Mouse (Mus musculus) heart, embryonic 10.5 days (tissue): ENCODE results near the gene Ank3. TPM values are rescaled to one million over a fixed set of nuclear protein-coding genes. Genes with fewer than 3 reads are reported as not detected.

Experiments
- DNase-seq: peaks from one replicate; pipeline ENCODE4 v3.0.0-alpha.2; 2017; ENCODE audit warnings: low spot score
- H3K27ac ChIP-seq: fragments of 300-500 bp; sonication (generic); 2 replicates; pipeline ENCODE4 v1.5.1; 2016; ENCODE audit warnings: mild to moderate bottlenecking
- H3K27me3 ChIP-seq: fragments of 300-500 bp; sonication (generic); 2 replicates; pipeline ENCODE4 v1.6.1; 2016; ENCODE audit warnings: mild to moderate bottlenecking; ENCODE audit not compliant: poor library complexity, insufficient read depth, severe bottlenecking
- H3K36me3 ChIP-seq: fragments of 300-500 bp; sonication (generic); 2 replicates; pipeline ENCODE4 v1.6.1; 2016; ENCODE audit warnings: mild to moderate bottlenecking, moderate library complexity
- H3K4me1 ChIP-seq: fragments of 300-500 bp; sonication (generic); 2 replicates; pipeline ENCODE4 v1.6.1; 2016; ENCODE audit warnings: mild to moderate bottlenecking
- H3K4me3 ChIP-seq: fragments of 300-500 bp; sonication (generic); 2 replicates; pipeline ENCODE4 v1.5.1; 2016; ENCODE audit warnings: mild to moderate bottlenecking, moderate library complexity
- H3K9me3 ChIP-seq: fragments of 300-500 bp; sonication (generic); 2 replicates; pipeline ENCODE4 v1.6.1; 2016; ENCODE audit warnings: mild to moderate bottlenecking, moderate library complexity
- WGBS: fragments of 180-500 bp; shearing (Covaris S2); methylation state at CpG from one replicate; pipeline ENCODE4 v1.1.7; 2016; 5-methylcytosine and 5-hydroxymethylcytosine counted together
- polyA plus RNA-seq: library from polyadenylated mRNA; unstranded; fragments of >200 nt; fragmentation: Nextera tagmentation; extraction: Ambion mirVana; gene quantifications from 2 replicates; pipeline ENCODE4 v1.2.1, GENCODE M21; 2016

Ank3 gene
- polyA plus RNA-seq, 1 experiment from 2014 or later: 54.8 TPM

DNA sequence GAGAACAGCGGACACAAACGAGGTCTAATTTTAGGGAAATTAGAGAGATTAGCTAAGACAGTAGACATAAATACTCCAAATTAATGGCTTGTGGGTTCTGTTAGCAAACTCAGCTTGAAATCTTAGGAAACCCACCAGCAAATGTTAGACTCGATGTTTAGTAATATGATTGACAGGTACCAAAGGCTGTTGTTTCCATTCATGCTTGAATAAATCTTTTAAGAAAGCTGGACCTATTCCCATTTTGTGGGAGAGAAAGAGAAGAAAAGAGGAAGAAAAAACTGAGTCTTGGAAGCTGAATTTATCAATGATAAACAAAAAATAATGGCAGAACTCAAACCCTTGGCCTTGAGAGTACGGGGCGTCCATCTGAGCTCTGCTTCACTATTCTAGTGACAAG lies 320.8 kb downstream of the Ank3 start:
- no peaks in the 10 kb centered on the region for H3K27me3 ChIP-seq
- no peaks in the 10 kb centered on the region for H3K9me3 ChIP-seq
- DNase-seq: no peak
- no peak overlapping the region for H3K4me3 ChIP-seq
- H3K36me3 ChIP-seq: no peaks in the 10 kb centered on the region
- 92% methylated on average over 5 of the region's 5 CpGs for WGBS
- peaks cover 19% of the 10 kb centered on the region; the same call in 1 of the 2 replicates for H3K4me1 ChIP-seq
- H3K27ac ChIP-seq: no peak overlapping the region

DNA sequence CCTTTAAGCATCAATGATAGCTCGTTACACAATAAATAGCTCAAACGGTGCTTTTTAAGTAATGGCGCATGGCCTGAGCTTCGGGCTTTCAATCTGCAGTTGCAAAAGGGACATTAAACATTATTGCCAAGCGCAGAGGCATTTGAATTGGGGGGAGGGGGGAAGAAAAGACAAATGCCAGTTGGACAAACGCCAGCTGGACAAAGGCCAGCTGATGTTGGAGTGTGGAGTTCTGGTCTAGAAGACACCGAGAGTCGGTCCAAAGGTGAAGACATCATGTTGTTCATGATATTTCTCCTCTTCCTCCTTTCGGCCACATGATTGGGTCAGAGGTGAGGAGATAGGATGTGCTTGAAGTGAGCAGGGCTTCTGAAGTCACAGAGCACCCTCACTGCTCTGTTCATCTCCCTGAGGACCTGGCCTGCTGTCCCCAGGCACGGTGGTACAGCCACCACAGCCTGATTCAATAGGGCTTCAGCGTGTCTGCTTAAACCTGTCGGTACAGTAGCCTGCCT lies 321.4 kb downstream of the Ank3 start:
- Histone ChIP-seq H3K9me3 (no peaks in the 10 kb centered on the region), H3K27me3 (no peaks in the 10 kb centered on the region), H3K4me3 (no peak overlapping the region), H3K27ac (no peak overlapping the region), H3K36me3 (no peaks in the 10 kb centered on the region), H3K4me1 (peaks cover 19% of the 10 kb centered on the region; the same call in 1 of the 2 replicates)
- DNase-seq: no peak
- WGBS: 73% methylated on average over 12 of the region's 12 CpGs

DNA sequence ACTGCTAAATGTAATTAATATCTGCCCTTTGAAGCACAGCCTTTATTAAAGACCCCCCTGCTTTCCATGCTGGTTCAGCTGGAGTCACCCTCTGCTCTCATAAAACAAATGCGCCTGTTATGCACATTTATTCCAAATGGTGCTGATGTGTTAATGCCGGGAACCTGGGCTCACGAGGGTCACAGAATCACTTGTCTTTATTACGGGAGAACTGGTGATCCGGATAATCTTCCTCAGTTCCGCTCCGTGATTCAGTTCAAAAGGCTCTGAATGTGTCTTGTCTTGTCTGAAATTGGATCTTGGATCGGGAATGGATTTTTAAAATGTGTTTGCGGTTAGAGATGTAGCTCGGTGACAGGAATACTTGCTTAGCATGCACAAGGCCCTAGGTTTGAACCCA lies 321.9 kb downstream of the Ank3 start:
- Histone ChIP-seq H3K4me3 (no peak overlapping the region), H3K9me3 (no peaks in the 10 kb centered on the region), H3K4me1 (peaks cover 19% of the 10 kb centered on the region; the same call in 1 of the 2 replicates), H3K36me3 (no peaks in the 10 kb centered on the region), H3K27ac (no peak overlapping the region), H3K27me3 (no peaks in the 10 kb centered on the region)
- DNase-seq: no peak
- WGBS: 86% methylated on average over 10 of the region's 10 CpGs

DNA sequence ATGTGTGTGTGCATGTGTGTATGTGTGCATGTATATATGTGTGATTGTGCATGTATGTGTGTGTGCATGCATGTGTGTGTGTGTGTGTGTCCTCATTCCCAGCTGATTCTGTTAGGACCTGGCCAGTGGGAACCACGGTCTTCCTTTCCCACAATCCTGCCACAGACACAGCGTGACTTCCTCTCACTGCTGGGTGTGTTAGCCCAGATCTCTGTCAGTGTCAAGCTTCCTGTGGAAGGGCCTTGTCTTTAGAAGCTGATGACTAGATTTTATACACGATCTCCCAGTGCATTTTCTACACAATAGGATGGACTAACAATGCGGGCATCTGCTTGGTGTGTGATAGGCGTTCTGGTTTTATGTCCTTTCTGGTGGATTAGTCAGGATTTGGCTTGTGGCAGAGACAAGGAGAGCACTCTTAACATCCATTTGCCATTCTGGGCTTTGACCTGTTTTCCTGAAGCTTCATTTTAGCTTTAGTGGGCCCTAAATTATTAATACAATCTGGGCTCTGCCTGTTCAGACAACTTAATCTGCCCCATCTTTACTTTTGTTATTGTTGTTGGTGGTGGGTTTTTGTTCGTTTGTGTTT lies 322.4 kb downstream of the Ank3 start:
- WGBS: 79% methylated on average over 6 of the region's 6 CpGs

DNA sequence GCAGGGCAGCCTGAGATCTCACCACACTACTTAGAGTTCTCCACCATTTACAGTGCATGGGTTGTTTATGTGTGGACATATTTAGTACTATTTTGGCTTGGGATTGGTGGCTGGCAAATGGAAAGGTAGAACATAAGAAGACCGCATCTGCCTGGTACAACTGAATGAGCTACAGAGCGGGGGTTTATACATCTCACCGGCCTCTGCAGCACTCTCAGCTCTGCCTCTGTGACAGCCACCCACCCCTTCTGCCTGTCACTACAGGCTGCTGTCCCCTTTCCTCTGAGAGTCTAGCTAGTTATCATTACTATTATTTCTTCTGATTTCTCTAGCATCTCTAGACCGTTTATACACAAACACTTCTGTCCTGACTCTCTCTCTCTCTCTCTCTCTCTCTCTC lies 325.6 kb downstream of the Ank3 start:
- whole genome bisulfite sequencing: 89% methylated on average over 4 of the region's 4 CpGs
- no peak overlapping the region for H3K4me3 ChIP-seq
- H3K36me3 ChIP-seq: no peaks in the 10 kb centered on the region
- H3K27me3 ChIP-seq: no peaks in the 10 kb centered on the region
- H3K4me1 ChIP-seq: peaks cover 16% of the 10 kb centered on the region; the same call in 1 of the 2 replicates
- no peaks in the 10 kb centered on the region for H3K9me3 ChIP-seq
- no peak overlapping the region for H3K27ac ChIP-seq
- DNase-seq: no peak

More for the DNA sequence above, 322.4 kb downstream of the Ank3 start:
- no peaks in the 10 kb centered on the region for H3K36me3 ChIP-seq
- no peaks in the 10 kb centered on the region for H3K27me3 ChIP-seq
- H3K4me3 ChIP-seq: no peak overlapping the region
- H3K4me1 ChIP-seq: peaks cover 19% of the 10 kb centered on the region; the same call in 1 of the 2 replicates
- H3K9me3 ChIP-seq: no peaks in the 10 kb centered on the region
- DNase-seq: no peak
- no peak overlapping the region for H3K27ac ChIP-seq

DNA sequence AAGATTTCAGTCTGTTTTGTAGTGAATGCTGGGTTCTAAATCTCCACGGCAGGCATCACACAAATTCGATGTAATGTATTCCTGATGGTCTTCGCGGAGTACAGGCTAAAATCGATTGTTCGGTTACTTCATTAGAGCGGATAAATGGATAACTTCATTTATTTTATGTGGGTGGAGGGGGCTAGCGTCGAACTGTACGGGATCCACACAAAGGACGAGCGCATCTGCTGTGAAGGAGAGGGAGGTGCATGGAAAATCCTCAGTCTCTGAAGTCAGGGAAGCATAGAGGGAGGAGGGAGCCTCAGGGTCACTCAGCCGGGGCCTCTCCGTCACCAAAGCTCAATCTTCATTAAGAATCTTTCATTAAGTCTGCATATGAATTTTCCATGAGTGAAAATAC lies 326.5 kb downstream of the Ank3 start:
- H3K36me3 ChIP-seq: no peaks in the 10 kb centered on the region
- WGBS: 90% methylated on average over 14 of the region's 14 CpGs
- H3K4me3 ChIP-seq: no peak overlapping the region
- DNase-seq: no peak
- H3K27me3 ChIP-seq: no peaks in the 10 kb centered on the region
- no peak overlapping the region for H3K27ac ChIP-seq
- H3K9me3 ChIP-seq: no peaks in the 10 kb centered on the region
- H3K4me1 ChIP-seq: peaks cover 11% of the 10 kb centered on the region; the same call in 1 of the 2 replicates

DNA sequence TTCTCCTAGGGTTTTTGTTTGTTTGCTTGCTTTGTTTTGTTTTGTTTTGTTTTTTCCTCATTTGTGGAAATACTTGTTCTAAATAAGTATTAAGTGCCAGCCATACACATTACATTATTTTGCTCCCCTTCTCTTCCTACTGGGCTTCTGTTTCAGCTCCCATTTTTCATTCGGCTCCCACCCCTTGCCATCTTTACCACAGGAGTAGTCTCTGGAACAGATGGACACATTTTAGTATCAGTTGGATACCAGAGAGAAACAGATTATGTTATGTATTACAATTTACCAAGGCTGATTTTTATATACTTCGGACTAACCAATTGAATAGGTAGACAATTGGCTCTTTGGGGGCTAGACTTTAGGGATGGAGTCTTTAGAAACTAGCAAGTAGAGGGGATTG lies 327.7 kb downstream of the Ank3 start:
- Histone ChIP-seq H3K27me3 (no peaks in the 10 kb centered on the region), H3K4me1 (no peaks in the 10 kb centered on the region), H3K36me3 (no peaks in the 10 kb centered on the region), H3K27ac (no peak overlapping the region), H3K4me3 (no peak overlapping the region), H3K9me3 (no peaks in the 10 kb centered on the region)
- WGBS: 94% methylated on average over 2 of the region's 2 CpGs
- DNase-seq: no peak

DNA sequence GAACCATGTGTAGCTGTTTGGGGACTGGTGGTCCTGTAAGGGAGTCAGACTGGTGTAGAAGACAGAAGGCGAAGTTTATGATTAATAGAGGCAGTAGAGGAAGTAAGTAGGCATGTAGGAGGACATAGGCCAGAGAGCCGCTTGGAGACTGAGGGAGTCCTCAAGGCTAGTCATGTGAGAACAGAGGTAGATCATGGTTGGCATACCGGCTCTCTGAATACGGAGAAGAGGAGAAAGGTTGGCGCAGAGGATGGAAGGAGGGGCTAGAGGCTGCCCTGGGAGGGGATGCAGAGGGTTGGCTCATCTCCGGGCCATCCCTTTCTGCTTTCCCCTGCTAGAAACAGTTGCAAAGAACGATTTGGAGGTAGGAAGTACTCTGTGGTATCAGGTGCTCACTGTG lies 328.2 kb downstream of the Ank3 start:
- no peaks in the 10 kb centered on the region for H3K36me3 ChIP-seq
- WGBS: 80% methylated on average over 7 of the region's 7 CpGs
- H3K9me3 ChIP-seq: no peaks in the 10 kb centered on the region
- H3K4me3 ChIP-seq: no peak overlapping the region
- H3K27ac ChIP-seq: no peak overlapping the region
- DNase-seq: no peak
- no peaks in the 10 kb centered on the region for H3K27me3 ChIP-seq
- H3K4me1 ChIP-seq: no peaks in the 10 kb centered on the region

DNA sequence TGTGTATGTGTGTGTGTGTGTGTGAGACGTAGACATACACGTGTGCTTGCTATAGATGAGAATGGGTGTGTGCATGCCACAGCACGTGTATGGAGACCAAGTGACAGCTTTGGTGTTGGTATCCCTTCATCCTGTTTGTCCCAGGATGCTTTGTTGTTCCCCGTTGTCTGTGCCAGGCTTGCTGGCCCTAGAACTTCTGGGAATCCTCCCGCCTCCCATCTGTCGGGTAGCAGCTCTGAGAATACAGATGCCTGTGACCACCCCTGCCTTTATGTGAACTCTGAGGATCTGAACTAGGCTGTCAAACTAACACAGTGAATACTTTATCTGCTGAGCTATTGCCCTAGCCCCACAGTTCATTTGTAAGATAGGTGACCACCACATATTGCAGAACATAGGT lies 330.3 kb downstream of the Ank3 start:
- Histone ChIP-seq H3K27ac (no peak overlapping the region), H3K4me3 (no peak overlapping the region), H3K4me1 (no peaks in the 10 kb centered on the region), H3K27me3 (no peaks in the 10 kb centered on the region), H3K36me3 (no peaks in the 10 kb centered on the region), H3K9me3 (no peaks in the 10 kb centered on the region)
- WGBS: 74% methylated on average over 6 of the region's 6 CpGs
- no peak for DNase-seq

DNA sequence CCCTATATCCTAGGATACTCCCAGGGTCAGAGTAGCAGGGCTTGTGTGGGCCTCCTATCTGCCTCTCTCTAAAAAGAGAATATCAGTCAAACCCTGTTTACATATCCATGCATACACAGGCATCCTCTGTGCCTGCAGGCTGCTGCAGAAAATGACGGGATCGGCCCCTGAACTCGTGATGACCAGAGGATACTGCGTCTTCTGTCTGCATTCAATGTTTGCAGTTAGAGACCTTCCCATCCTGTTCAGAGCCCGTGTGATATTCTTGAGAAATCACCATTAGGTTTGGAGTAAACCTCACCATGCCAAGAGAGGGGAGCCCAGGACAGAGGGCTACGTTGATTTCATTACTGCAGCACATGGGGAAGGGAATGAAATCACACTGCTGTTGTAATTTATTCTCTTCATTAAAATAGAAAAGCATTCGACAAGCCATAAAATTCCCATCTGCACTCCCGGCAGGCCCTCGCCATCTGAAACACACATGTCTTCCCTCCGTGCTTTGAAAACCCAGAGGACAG lies 331.8 kb downstream of the Ank3 start:
- Histone ChIP-seq H3K36me3 (no peaks in the 10 kb centered on the region), H3K9me3 (no peaks in the 10 kb centered on the region), H3K4me3 (no peak overlapping the region), H3K27ac (no peak overlapping the region), H3K27me3 (no peaks in the 10 kb centered on the region), H3K4me1 (no peaks in the 10 kb centered on the region)
- no peak for DNase-seq
- 74% methylated on average over 10 of the region's 10 CpGs for WGBS

DNA sequence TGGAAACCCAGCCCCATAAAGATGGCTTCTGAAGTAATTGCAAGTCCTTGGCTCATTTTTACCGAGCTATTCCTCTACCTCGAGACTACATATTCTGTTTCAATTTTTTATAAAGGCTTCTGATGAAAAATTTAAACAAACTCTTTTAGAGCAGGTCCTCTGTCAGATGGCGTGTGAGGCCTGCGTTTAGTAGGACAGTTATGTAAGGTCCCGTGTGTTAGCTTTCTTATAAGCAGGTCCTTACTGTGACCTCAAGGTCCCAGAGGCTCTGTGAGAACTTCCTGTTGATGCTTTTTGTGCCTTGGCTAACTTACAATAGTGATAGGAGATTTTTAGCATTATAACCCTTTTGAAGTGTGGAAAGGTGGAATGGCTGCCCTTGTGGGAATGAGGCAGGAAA lies 332.8 kb downstream of the Ank3 start:
- no peaks in the 10 kb centered on the region for H3K9me3 ChIP-seq
- WGBS: 81% methylated on average over 5 of the region's 5 CpGs
- DNase-seq: no peak
- H3K4me1 ChIP-seq: no peaks in the 10 kb centered on the region
- H3K36me3 ChIP-seq: no peaks in the 10 kb centered on the region
- no peak overlapping the region for H3K27ac ChIP-seq
- no peaks in the 10 kb centered on the region for H3K27me3 ChIP-seq
- no peak overlapping the region for H3K4me3 ChIP-seq

DNA sequence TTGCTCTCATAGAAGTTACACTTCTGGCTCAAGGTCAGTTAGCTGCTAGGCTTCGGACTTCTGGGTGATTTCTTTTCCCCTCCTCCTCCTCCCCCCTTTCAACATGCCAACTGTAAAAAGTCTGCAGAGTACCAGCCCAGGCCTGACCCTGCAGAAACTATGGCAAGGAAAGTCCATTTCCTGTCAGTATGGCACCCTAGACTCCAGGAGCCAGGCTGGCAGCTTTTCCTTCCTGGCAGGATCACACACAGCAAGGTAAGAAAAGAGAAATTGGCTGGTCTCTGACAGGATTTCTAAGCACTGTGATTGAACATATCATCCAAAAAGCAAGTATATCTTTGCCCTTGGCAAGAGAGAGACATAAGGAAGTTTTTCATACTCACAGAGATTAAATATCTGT lies 333.3 kb downstream of the Ank3 start:
- no peak for DNase-seq
- no peaks in the 10 kb centered on the region for H3K27me3 ChIP-seq
- no peak overlapping the region for H3K27ac ChIP-seq

DNA sequence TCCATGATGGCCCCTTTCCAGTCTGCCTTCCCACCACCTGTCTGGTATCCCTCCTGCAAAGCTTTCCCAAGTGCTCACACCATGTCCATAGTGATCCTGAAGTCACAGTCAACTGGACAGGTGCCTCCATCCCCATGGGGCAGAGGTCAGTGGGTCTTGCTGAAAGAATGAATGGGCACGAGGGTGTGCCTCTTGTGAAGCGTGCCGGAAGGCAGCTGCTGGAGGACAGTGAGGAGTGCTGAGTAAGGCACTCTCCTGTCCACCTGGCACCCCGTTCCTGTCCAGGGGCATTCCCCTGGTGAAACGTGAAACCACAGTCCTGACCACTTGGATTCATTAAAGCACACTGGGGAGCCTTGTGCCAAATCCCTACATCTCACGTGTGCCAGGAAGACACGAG lies 337.7 kb downstream of the Ank3 start:
- 64% methylated on average over 7 of the region's 7 CpGs for WGBS
- H3K4me1 ChIP-seq: peaks cover 9% of the 10 kb centered on the region; the same call in 1 of the 2 replicates
- no peak overlapping the region for H3K27ac ChIP-seq

More for the DNA sequence above, 333.3 kb downstream of the Ank3 start:
- Histone ChIP-seq H3K9me3 (no peaks in the 10 kb centered on the region), H3K4me3 (no peak overlapping the region), H3K4me1 (no peaks in the 10 kb centered on the region), H3K36me3 (no peaks in the 10 kb centered on the region)
- WGBS: 69% methylated on average over 1 of the region's 1 CpGs

More for the DNA sequence above, 337.7 kb downstream of the Ank3 start:
- H3K27me3 ChIP-seq: no peaks in the 10 kb centered on the region
- no peaks in the 10 kb centered on the region for H3K36me3 ChIP-seq
- H3K9me3 ChIP-seq: no peaks in the 10 kb centered on the region
- no peak overlapping the region for H3K4me3 ChIP-seq
- no peak for DNase-seq
